Mouse (Mus musculus) ZHBTc4 (cell line): ENCODE measurements at regions not wholly inside any gene's neighbourhood (a gene's known extent, or its start where the extent isn't known, plus 50 kb on each side); places are given as distances from the start of the nearest gene placed in this dataset.

ENCODE experiments used
- DNase-seq: peaks from one replicate; pipeline ENCODE4 v3.0.0-alpha.2; 2011; ENCODE audit warnings: low read depth, low spot score

DNA sequence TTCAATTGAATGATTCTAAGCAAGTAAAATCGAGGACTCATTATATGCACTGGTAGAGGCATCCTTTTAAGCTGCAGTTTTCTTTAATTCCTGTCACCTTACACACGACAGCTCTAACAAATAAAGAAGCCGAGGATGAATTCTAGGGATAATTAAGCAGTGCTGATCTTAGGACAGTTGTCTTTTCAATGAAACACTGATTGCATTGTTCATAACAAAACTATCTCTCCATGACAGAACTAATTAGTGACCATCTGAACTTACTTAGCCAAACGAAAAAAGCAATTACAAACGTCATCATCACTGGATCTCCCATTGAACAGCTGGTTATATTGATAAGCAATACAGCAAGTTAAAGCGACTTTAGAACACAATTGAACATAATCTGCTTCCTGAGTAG lies 1579.7 kb upstream of the G6pd2 start:
- DNase-seq: no peak

DNA sequence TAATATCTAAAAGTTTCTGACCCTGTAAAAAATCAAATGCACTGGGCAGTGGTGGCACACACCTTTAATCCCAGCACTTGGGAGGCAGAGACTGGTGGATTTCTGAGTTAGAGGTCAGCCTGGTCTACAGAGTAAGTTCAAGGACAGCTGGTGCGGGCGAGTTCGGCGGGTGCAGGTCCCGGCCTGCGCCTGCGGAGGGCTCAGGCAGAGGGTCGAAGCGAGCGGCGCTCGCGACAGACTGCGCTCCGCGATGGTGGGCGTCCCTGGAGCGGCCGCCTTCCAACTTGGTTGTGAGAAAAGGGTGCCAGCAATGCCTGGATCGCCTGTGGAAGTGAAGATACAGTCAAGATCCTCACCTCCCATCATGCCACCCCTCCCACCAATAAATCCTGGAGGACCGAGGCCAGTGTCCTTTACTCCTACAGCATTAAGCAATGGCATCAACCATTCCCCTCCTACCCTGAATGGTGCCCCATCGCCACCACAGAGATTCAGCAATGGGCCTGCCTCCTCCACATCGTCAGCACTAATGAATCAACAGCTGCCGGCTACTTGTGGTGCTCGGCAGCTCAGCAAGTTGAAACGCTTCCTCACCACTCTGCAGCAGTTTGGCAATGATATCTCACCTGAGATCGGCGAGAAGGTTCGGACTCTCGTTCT lies 1577.3 kb upstream of the G6pd2 start:
- peak; percentile 6 for DNase-seq

DNA sequence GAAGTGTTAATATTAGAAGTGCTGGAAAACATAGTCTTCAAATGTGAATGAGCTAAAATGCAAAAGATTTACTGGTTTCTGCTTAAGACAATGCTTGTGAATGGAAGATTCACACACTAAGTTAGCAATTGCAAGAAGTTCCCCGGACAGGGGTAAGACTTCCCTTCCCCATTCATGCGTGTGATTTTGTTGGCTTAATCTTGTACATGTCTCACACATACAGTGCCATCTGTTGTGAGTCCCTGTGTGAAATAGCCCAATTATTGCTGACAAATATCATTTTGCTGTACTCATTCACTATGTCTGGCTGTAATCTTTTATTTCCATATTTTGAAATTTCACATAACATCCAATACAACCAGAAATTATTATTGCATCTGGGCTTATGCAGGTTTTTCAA lies 1564.4 kb upstream of the G6pd2 start:
- no peak for DNase-seq

DNA sequence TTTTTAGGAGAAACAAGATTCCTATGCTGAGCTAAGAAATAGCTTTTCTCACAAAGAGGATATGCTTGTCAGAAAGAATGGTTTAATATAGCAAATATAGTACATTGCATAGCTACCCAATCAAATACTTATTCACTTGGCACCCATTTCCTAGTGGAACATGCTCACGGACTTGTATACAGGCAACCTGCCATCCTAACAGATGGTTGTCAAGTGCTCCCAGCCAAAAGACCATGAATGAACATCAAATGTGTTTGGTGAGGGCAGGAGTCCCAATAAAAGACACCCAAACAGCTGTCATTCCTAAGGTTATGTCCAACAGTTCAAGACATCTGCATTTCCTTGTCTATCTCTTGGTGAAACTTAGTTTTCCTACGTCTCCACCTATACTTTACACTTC lies 1531.9 kb upstream of the G6pd2 start:
- no peak for DNase-seq
